Comparison of ENCODE assay signal across 24 mouse cellular contexts in the genomic region with DNA sequence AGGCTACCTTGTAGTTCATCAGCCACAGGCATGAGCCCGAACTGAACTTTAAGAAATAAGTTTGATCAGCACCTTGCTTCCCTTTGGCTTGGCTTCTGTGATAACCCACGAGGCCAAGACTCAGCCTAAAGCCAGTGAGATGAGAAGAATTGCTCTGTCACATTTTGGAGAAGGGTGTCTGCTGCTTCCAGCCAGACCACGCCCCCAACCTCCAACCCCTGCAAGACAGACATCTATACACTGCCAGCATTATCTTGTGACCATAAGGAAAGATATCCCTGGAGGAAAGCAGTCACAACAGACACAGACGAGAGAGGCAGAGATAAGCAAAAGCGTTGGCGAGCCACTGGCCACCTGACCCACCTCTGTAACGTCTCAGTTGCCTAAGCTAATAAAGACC.
"Had no signal": no experiment of that assay in that cellular context is flagged by ENCODE, and none has a peak within 500 bp of the region (broad histone marks: within the 10 kb centered on the region; RNA-seq: fewer than 3 reads in every experiment).

No protein-coding gene starts in this region.

- DNase-seq: kidney, adult 8-10 months; kidney, postnatal 14 days; layer of hippocampus, adult 9-11 months; lung, adult 18-20 months; lung, postnatal 10 days; lung, postnatal 36 days; right cerebral cortex, adult 18-20 months; right cerebral cortex, postnatal 14 days; right cerebral cortex, postnatal 4 days; thymus, adult 2 months; thymus, postnatal 14 days; thymus, postnatal 4 days had no signal

- H3K9ac ChIP-seq: limb, embryonic 12.5 days; limb, embryonic 15.5 days; liver, embryonic 14.5 days; lung, embryonic 15.5 days; midbrain, embryonic 13.5 days; neural tube, embryonic 13.5 days had no signal

- H3K27ac ChIP-seq: layer of hippocampus, adult 2 months; limb, embryonic 12.5 days; limb, embryonic 15.5 days; liver, embryonic 14.5 days; lung, embryonic 15.5 days; midbrain, embryonic 10.5 days; midbrain, embryonic 13.5 days; neural tube, embryonic 13.5 days; stomach, postnatal 0 days had no signal

- H3K9me3 ChIP-seq: limb, embryonic 12.5 days; limb, embryonic 15.5 days; lung, embryonic 15.5 days; megakaryocyte, embryonic 14.5 days; midbrain, embryonic 10.5 days; midbrain, embryonic 13.5 days; neural tube, embryonic 13.5 days had no signal

- H3K4me3 ChIP-seq: layer of hippocampus, adult 2 months; limb, embryonic 12.5 days; limb, embryonic 15.5 days; lung, embryonic 15.5 days; megakaryocyte, embryonic 14.5 days; midbrain, embryonic 10.5 days; midbrain, embryonic 13.5 days; myocyte; neural tube, embryonic 13.5 days had no signal

- H3K27me3 ChIP-seq: limb, embryonic 12.5 days; limb, embryonic 15.5 days; lung, embryonic 15.5 days; neural tube, embryonic 13.5 days had no signal

- H3K4me1 ChIP-seq: limb, embryonic 15.5 days; lung, embryonic 15.5 days had no signal

- H3K36me3 ChIP-seq: limb, embryonic 12.5 days; limb, embryonic 15.5 days; lung, embryonic 15.5 days; midbrain, embryonic 10.5 days; midbrain, embryonic 13.5 days; neural tube, embryonic 13.5 days had no signal

- ATAC-seq: midbrain, embryonic 13.5 days; midbrain, embryonic 16.5 days had no signal

- H3K4me2 ChIP-seq: limb, embryonic 12.5 days; limb, embryonic 15.5 days; lung, embryonic 15.5 days; midbrain, embryonic 13.5 days; neural tube, embryonic 13.5 days had no signal
